Mouse (Mus musculus) cerebellum, adult 2 months (tissue): Measurements from ENCODE around the gene Ptpn1.

Source experiments
- CTCF ChIP-seq: fragments of 200-500 bp; IDR thresholded peaks from 2 replicates; pipeline ENCODE4 v1.5.1; 2011; ENCODE audit warnings: low read depth, mild to moderate bottlenecking, control low read depth, low read length, moderate library complexity, borderline replicate concordance; ENCODE audit not compliant: insufficient read depth
- POLR2A ChIP-seq: fragments of 200-500 bp; IDR thresholded peaks from 2 replicates; pipeline ENCODE4 v1.6.1; 2011; ENCODE audit warnings: low read length, control low read depth, borderline replicate concordance; ENCODE audit not compliant: insufficient read depth

DNA sequence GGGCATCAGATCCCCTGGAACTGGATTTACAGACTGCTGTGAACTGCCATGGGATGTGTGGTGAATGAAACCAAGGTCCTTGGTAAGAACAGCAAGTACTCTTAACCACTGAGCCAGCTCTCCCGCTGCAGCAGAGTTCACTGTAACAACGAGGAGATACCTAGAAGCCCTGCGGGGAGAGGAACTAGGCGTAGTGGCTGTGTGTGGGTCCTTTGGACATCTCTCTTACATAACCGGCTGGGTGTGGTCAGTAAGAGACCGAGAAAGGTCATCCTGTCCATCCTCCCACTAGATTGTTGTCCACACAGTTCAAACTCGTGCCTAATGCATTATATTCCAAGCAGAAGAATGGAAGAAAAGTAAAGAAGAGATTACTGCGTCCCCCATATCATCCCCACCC is 10.0 kb upstream of the Ptpn1 start:
- TF ChIP-seq CTCF (no peak), POLR2A (no peak)
